Mouse (Mus musculus) lung, postnatal 0 days (tissue): Measurements from ENCODE around the gene Ndufs7. TPM values are rescaled to one million over a fixed set of nuclear protein-coding genes. Genes with fewer than 3 reads are reported as not detected.
"Not testable (repeated sequence)": the region's sequence is repeated elsewhere in the genome, so short reads cannot be mapped to it uniquely, and the experiment has no call there.

Source experiments
- ATAC-seq: fragments of 200-750 bp; cut with Nextera tagmentation; 2 replicates; pipeline ENCODE4 v1.8.0; 2017; ENCODE audit warnings: moderate library complexity
- DNase-seq: peaks from one replicate; pipeline ENCODE4 v3.0.0-alpha.2; 2016; ENCODE audit warnings: low spot score
- H3K27ac ChIP-seq: fragments of 300-500 bp; sonication (generic); 2 replicates; pipeline ENCODE4 v1.5.1; 2014; ENCODE audit warnings: antibody characterized with exemption, mild to moderate bottlenecking, low read length, mixed read lengths
- H3K27me3 ChIP-seq: fragments of 300-500 bp; sonication (generic); replicated peaks from 2 replicates; pipeline ENCODE4 v1.6.1; 2014; ENCODE audit warnings: low read length, mixed read lengths; ENCODE audit not compliant: insufficient read depth
- H3K36me3 ChIP-seq: fragments of 300-500 bp; sonication (generic); 2 replicates; pipeline ENCODE4 v1.6.1; 2014; ENCODE audit warnings: low read length, mixed read lengths; ENCODE audit not compliant: insufficient read depth
- H3K4me1 ChIP-seq: fragments of 300-500 bp; sonication (generic); 2 replicates; pipeline ENCODE4 v1.6.1; 2014; ENCODE audit warnings: antibody characterized with exemption, low read depth, low read length, mixed read lengths; ENCODE audit not compliant: insufficient read depth
- H3K4me2 ChIP-seq: fragments of 300-500 bp; sonication (generic); replicated peaks from 2 replicates; pipeline ENCODE4 v1.6.1; 2014; ENCODE audit warnings: low read depth, mild to moderate bottlenecking, low read length, moderate library complexity, mixed read lengths
- H3K4me3 ChIP-seq: fragments of 300-500 bp; sonication (generic); 2 replicates; pipeline ENCODE4 v1.5.1; 2014; ENCODE audit warnings: low read depth, low read length
- H3K9ac ChIP-seq: fragments of 300-500 bp; sonication (generic); replicated peaks from 2 replicates; pipeline ENCODE4 v1.6.1; 2014; ENCODE audit warnings: low read depth, mild to moderate bottlenecking
- H3K9me3 ChIP-seq: fragments of 300-500 bp; sonication (generic); 2 replicates; pipeline ENCODE4 v1.6.1; 2016; ENCODE audit warnings: low read length, mixed read lengths
- CTCF ChIP-seq: IDR thresholded peaks from 2 replicates; pipeline ENCODE4 v1.5.1; 2016; ENCODE audit warnings: antibody characterized with exemption, mild to moderate bottlenecking
- EP300 ChIP-seq: IDR thresholded peaks from 2 replicates; pipeline ENCODE4 v1.6.1; 2016; ENCODE audit warnings: antibody characterized with exemption, mild to moderate bottlenecking, control low read depth
- WGBS: fragments of 180-500 bp; shearing (Covaris S2); extraction: QIAGEN DNeasy Blood & Tissue Kit; methylation state at CpG from one replicate; pipeline ENCODE4 v1.1.7; 2014; 5-methylcytosine and 5-hydroxymethylcytosine counted together
- polyA plus RNA-seq: library from polyadenylated mRNA; unstranded; fragments of >200 nt; fragmentation: Nextera tagmentation; extraction: Ambion mirVana; gene quantifications from 2 replicates; pipeline ENCODE4 v1.2.1, GENCODE M21; 2015

Ndufs7 gene
- polyA plus RNA-seq, 1 experiment from 2014 or later, result 327 TPM

- DNase-seq (no peak), ATAC-seq (no peak)
- H3K9ac ChIP-seq, result no peak overlapping the region
- no peaks in the 10 kb centered on the region for H3K4me1 ChIP-seq
- H3K4me2 ChIP-seq, result no peak overlapping the region
- H3K36me3 ChIP-seq, result no peaks in the 10 kb centered on the region
- WGBS, result 64% methylated on average over 4 of the region's 4 CpGs
- H3K27ac ChIP-seq, result no peak overlapping the region
- H3K27me3 ChIP-seq, result no peaks in the 10 kb centered on the region
- TF ChIP-seq EP300 (no peak), CTCF (no peak)
- no peak overlapping the region for H3K4me3 ChIP-seq
- no peaks in the 10 kb centered on the region for H3K9me3 ChIP-seq
These were observed 40.7 kb upstream of the Ndufs7 start for GRCm38 (mm10) chr10:80208248-80208647.

DNA sequence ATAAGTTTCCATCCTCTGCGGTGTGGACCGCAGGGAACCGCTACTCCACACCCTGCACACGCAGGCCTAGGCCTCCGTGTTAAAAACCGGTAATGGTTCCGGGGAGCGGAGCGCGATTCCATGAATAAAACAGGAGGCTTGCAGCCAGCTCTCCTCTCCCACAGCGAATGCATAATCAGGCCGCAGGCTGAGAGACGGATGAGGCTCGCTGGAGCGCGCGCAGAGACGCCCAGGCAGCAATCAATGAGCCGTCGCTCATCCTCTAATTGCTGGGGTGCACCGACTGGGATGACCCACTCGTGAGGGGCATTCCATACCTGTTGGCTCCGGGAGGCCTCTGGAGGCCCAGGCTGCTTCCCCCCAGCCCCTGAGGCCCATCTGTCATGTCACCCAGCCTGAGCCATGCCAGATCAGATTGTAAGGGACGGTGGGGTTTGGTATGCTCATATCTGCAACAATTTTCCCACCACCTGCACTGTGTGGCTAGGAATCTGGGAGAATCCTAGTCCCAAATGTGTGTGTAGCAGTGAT lies 40.0 kb upstream of the Ndufs7 start:
- Histone ChIP-seq H3K4me1 (no peaks in the 10 kb centered on the region), H3K9ac (no peak overlapping the region), H3K4me3 (no peak overlapping the region), H3K27ac (no peak overlapping the region), H3K27me3 (no peaks in the 10 kb centered on the region), H3K4me2 (no peak overlapping the region), H3K36me3 (no peaks in the 10 kb centered on the region), H3K9me3 (no peaks in the 10 kb centered on the region)
- WGBS, result 23% methylated on average over 24 of the region's 24 CpGs
- ATAC-seq, result no peak
- no peak for DNase-seq
- TF ChIP-seq EP300 (no peak), CTCF (no peak)

DNA sequence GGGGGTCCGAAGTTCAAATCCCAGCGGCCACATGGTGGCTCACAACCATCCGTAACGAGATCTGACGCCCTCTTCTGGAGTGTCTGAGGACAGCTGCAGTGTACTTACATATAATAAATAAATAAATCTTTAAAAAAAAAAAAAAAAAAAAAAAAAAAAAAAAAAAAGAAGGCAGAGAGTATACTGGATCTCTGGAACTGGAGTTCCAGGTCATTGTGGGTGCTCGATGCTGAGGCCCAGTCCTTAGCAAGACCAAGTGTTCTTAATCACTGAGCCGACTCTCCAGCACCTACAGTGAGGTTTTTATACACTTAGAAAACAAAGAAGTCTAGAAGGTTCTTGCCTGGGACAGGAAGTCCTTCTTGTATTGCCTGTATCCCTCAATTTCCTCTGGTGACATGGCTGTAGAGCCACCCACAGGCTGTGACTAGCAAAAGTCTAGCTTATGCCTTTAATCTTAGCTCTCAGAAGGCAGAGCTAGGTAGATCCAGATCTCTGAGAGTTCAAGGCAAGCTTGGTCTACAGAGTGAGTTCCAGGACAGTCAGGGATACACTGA lies 37.3 kb upstream of the Ndufs7 start:
- not testable (repeated sequence) for ATAC-seq, H3K36me3 ChIP-seq, H3K27me3 ChIP-seq, H3K4me3 ChIP-seq, DNase-seq, H3K27ac ChIP-seq, H3K4me2 ChIP-seq, H3K9ac ChIP-seq, H3K4me1 ChIP-seq, H3K9me3 ChIP-seq
- 66% methylated on average over 6 of the region's 7 CpGs for WGBS

GRCm38 (mm10) chr10:80215048-80215772 lies 33.7 kb upstream of the Ndufs7 start:
- H3K27ac ChIP-seq, result no peak overlapping the region
- ATAC-seq (no peak), DNase-seq (peak; percentile 28)
- H3K4me2 ChIP-seq, result no peak overlapping the region
- no peaks in the 10 kb centered on the region for H3K4me1 ChIP-seq
- no peaks in the 10 kb centered on the region for H3K27me3 ChIP-seq
- no peak overlapping the region for H3K9ac ChIP-seq
- no peaks in the 10 kb centered on the region for H3K36me3 ChIP-seq
- H3K9me3 ChIP-seq, result no peaks in the 10 kb centered on the region
- H3K4me3 ChIP-seq, result no peak overlapping the region
- WGBS, result 32% methylated on average over 16 of the region's 16 CpGs
- no peak for TF ChIP-seq EP300
- TF ChIP-seq CTCF, result no peak

- DNase-seq, result no peak
- no peaks in the 10 kb centered on the region; the same call in 1 of the 2 replicates for H3K4me1 ChIP-seq
These were observed 28.2 kb upstream of the Ndufs7 start for GRCm38 (mm10) chr10:80220676-80221075.

DNA sequence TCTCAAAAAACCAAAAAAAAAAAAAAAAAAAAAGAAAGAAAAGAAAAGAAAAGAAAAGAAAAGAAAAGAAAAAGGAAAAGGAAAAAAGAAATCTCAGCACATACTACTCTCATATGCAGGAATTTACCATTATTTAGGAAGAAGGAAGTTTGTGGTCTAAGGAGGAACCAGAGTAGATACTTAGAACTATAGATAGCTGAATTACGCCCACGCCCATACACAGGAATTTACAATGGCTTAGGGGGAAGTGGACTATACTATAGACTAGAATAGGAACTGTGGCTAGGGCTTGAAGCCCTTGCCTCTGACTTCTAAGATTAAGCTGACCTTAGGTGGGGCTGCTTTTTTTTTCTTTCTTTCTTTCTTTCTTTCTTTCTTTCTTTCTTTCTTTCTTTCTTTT lies 25.8 kb upstream of the Ndufs7 start:
- not testable (repeated sequence) for H3K27me3 ChIP-seq, H3K9me3 ChIP-seq, H3K4me1 ChIP-seq, H3K4me2 ChIP-seq, DNase-seq, H3K4me3 ChIP-seq, H3K27ac ChIP-seq, H3K36me3 ChIP-seq, ATAC-seq, H3K9ac ChIP-seq
- 78% methylated on average over 2 of the region's 2 CpGs for WGBS

More at GRCm38 (mm10) chr10:80220676-80221075, 28.2 kb upstream of the Ndufs7 start:
- no peaks in the 10 kb centered on the region for H3K36me3 ChIP-seq
- no peak overlapping the region for H3K4me3 ChIP-seq
- H3K27me3 ChIP-seq, result no peaks in the 10 kb centered on the region
- no peak overlapping the region for H3K4me2 ChIP-seq
- ATAC-seq, result no peak
- H3K27ac ChIP-seq, result no peak overlapping the region
- WGBS, result 45% methylated on average over 6 of the region's 9 CpGs
- TF ChIP-seq EP300 (no peak), CTCF (no peak)
- H3K9me3 ChIP-seq, result no peaks in the 10 kb centered on the region
- H3K9ac ChIP-seq, result no peak overlapping the region
